Mouse (Mus musculus) left cerebral cortex, adult 18-20 months (tissue): ENCODE measurements around the gene Zfp13. TPM values are rescaled to one million over a fixed set of nuclear protein-coding genes. Genes with fewer than 3 reads are reported as not detected.
"Not testable (repeated sequence)": the region's sequence is repeated elsewhere in the genome, so short reads cannot be mapped to it uniquely, and the experiment has no call there.

Experiments
- DNase-seq, 2 experiments: peaks; one replicate each; pipeline ENCODE4 v3.0.0; 2021 to 2022; ENCODE audit warnings: low spot score in 2 of 2, mixed read lengths in 1 of 2
- total RNA-seq, 2 experiments: library from RNA; stranded (reverse); gene quantifications; 2 replicates each; pipeline ENCODE4 v1.2.3; 2021

The Zfp13 gene
- total RNA-seq, 2 experiments from 2014 or later: 27.5 to 29.7 TPM

- not testable (repeated sequence) for DNase-seq
Observed at GRCm38 (mm10) chr17:23535046-23535788, 64.1 kb downstream of the Zfp13 start.

- DNase-seq: not testable (repeated sequence)
Observed at GRCm38 (mm10) chr17:23533591-23534490, 65.4 kb downstream of the Zfp13 start.

GRCm38 (mm10) chr17:23531408-23531807, 67.9 kb downstream of the Zfp13 start:
- DNase-seq: not testable (repeated sequence)

Other genes with a start within 250 kb of the Zfp13 start
- not detected for gene Vmn2r116, start 214.9 kb downstream of the Zfp13 start, total RNA-seq
- not detected for gene Vmn2r117, start 119.8 kb downstream of the Zfp13 start, total RNA-seq
- gene Zfp213, start 35.2 kb downstream of the Zfp13 start, total RNA-seq: 1 to 10 TPM; 6.8 to 7.1 TPM
- not detected for gene Zscan10, start 1.4 kb upstream of the Zfp13 start, total RNA-seq
- gene Mmp25, start 45.8 kb upstream of the Zfp13 start, total RNA-seq: under 1 TPM; 0.14 TPM
- not detected for gene Bicdl2, start 61.0 kb upstream of the Zfp13 start, total RNA-seq
- 100 to 1,000 TPM; 126 to 130 TPM for gene Hcfc1r1, start 74.1 kb upstream of the Zfp13 start, total RNA-seq
- gene Thoc6, start 74.4 kb upstream of the Zfp13 start, total RNA-seq: 1 to 10 TPM; 5.3 to 6.8 TPM
- 10 to 100 TPM; 10.2 to 12.7 TPM for gene Tnfrsf12a, start 78.0 kb upstream of the Zfp13 start, total RNA-seq
- gene Cldn6, start 79.8 kb upstream of the Zfp13 start, total RNA-seq: not detected
- under 1 TPM; 0.23 to 0.26 TPM for gene Cldn9, start 84.5 kb upstream of the Zfp13 start, total RNA-seq
- gene 1520401A03Rik, start 123.3 kb upstream of the Zfp13 start, total RNA-seq: under 1 TPM; 0.16 to 0.19 TPM
- 1 to 10 TPM; 5.3 to 5.4 TPM for gene Pkmyt1, start 126.8 kb upstream of the Zfp13 start, total RNA-seq
- 10 to 100 TPM; 54.6 to 63.9 TPM for gene Paqr4, start 141.4 kb upstream of the Zfp13 start, total RNA-seq
- under 1 TPM; 0.60 to 0.82 TPM for gene Kremen2, start 146.3 kb upstream of the Zfp13 start, total RNA-seq
- gene Flywch1, start 172.1 kb upstream of the Zfp13 start, total RNA-seq: 100 to 1,000 TPM; 459 to 507 TPM
- 10 to 100 TPM; 11.7 to 14.2 TPM for gene Flywch2, start 186.6 kb upstream of the Zfp13 start, total RNA-seq
- gene Srrm2, start 191.0 kb upstream of the Zfp13 start, total RNA-seq: 100 to 1,000 TPM; 548 to 585 TPM
- gene Elob, start 229.6 kb upstream of the Zfp13 start, total RNA-seq: 100 to 1,000 TPM; 359 to 364 TPM
- gene Prss33, start 236.6 kb upstream of the Zfp13 start, total RNA-seq: not detected
- gene Prss32, start 244.4 kb upstream of the Zfp13 start, total RNA-seq: not detected
- gene Prss41, start 244.7 kb upstream of the Zfp13 start, total RNA-seq: 1 to 10 TPM; 1.6 to 2.1 TPM